Mouse (Mus musculus) forebrain, postnatal 0 days (tissue): ENCODE results near the gene Gpr1. TPM values are rescaled to one million over a fixed set of nuclear protein-coding genes. Genes with fewer than 3 reads are reported as not detected.
A peak's percentile ranks its signal among the peaks of the same experiment; 100 is the strongest.
"Not testable (repeated sequence)": the region's sequence is repeated elsewhere in the genome, so short reads cannot be mapped to it uniquely, and the experiment has no call there.

Source experiments
- ATAC-seq: fragments of 200-750 bp; cut with Nextera tagmentation; 2 replicates; pipeline ENCODE4 v1.8.0; 2017; ENCODE audit warnings: mild to moderate bottlenecking, moderate library complexity
- DNase-seq: peaks from one replicate; pipeline ENCODE4 v3.0.0-alpha.2; 2015
- H3K27ac ChIP-seq: fragments of 300-500 bp; sonication (generic); 2 replicates; pipeline ENCODE4 v1.5.1; 2014; ENCODE audit warnings: low read depth, mild to moderate bottlenecking, antibody characterized with exemption, low read length, moderate library complexity, mixed read lengths
- H3K27me3 ChIP-seq: fragments of 300-500 bp; sonication (generic); 2 replicates; pipeline ENCODE4 v1.6.1; 2014; ENCODE audit warnings: mild to moderate bottlenecking, low read length, mixed read lengths; ENCODE audit not compliant: insufficient read depth
- H3K36me3 ChIP-seq: fragments of 300-500 bp; sonication (generic); 2 replicates; pipeline ENCODE4 v1.6.1; 2014; ENCODE audit warnings: mild to moderate bottlenecking, moderate library complexity; ENCODE audit not compliant: insufficient read depth
- H3K4me1 ChIP-seq: fragments of 300-500 bp; sonication (generic); 2 replicates; pipeline ENCODE4 v1.6.1; 2014; ENCODE audit warnings: antibody characterized with exemption; ENCODE audit not compliant: insufficient read depth
- H3K4me2 ChIP-seq: fragments of 300-500 bp; sonication (generic); 2 replicates; pipeline ENCODE4 v1.6.1; 2014; ENCODE audit warnings: low read depth, mild to moderate bottlenecking, moderate library complexity
- H3K4me3 ChIP-seq: fragments of 300-500 bp; sonication (generic); 2 replicates; pipeline ENCODE4 v1.5.1; 2014; ENCODE audit warnings: low read depth, low read length, mixed read lengths
- H3K9ac ChIP-seq: fragments of 300-500 bp; sonication (generic); 2 replicates; pipeline ENCODE4 v1.6.1; 2014; ENCODE audit warnings: mild to moderate bottlenecking
- H3K9me3 ChIP-seq: fragments of 300-500 bp; sonication (generic); 2 replicates; pipeline ENCODE4 v1.6.1; 2016; ENCODE audit warnings: low read length
- CTCF ChIP-seq: sonication (generic); IDR thresholded peaks from 2 replicates; pipeline ENCODE4 v1.5.1; 2016; ENCODE audit warnings: antibody characterized with exemption, control low read depth, low read depth
- WGBS: fragments of 180-500 bp; shearing (Covaris S2); extraction: QIAGEN DNeasy Blood & Tissue Kit; methylation state at CpG from one replicate; pipeline ENCODE4 v1.1.7; 2014; 5-methylcytosine and 5-hydroxymethylcytosine counted together
- polyA plus RNA-seq: library from polyadenylated mRNA; unstranded; fragments of >200 nt; fragmentation: Nextera tagmentation; extraction: Ambion mirVana; gene quantifications from 2 replicates; pipeline ENCODE4 v1.2.1, GENCODE M21; 2015
- total RNA-seq: library from RNA; depleted of rRNA; stranded (reverse); fragments of >200 nt; gene quantifications from 2 replicates; pipeline ENCODE4 v1.2.3, GENCODE M21; 2014

Gene Gpr1
- total and polyA plus RNA-seq, 2 experiments from 2014 or later = 0.45 to 0.95 TPM

DNA sequence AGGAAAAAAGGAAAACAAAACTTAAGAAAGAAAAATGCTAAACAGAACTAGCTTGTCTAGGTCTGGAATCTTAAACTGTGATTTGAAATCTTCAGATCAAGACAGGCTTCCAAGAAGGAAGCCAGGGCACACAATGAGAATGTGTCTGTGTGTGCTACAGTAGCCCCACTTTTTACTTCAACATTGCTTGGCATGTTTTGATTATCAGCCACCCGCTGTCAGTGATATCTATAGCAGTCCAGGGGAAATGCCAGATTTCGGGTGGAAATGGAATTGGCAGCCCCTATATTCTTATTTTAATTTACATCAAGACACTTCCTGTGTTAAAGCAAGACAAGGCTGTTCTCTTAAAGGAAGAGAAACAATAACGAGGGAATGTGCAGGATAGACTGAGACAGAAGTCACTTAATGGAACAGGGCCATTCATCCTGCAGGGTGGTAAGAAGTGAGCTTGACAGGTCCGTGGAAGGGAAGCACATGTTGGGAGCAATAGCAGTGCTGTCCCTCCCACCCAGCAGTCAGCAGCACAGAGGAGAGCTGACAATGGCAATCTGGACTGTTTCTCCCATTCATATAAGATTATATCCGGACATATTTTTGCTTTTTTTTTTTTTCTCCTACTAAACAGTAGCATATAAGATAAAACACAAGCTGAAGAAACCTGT lies 18.4 kb downstream of the Gpr1 start:
- no peak overlapping the region for H3K9ac ChIP-seq
- H3K4me1 ChIP-seq = no peaks in the 10 kb centered on the region
- H3K9me3 ChIP-seq = no peaks in the 10 kb centered on the region
- H3K27me3 ChIP-seq = no peaks in the 10 kb centered on the region
- H3K27ac ChIP-seq = no peak overlapping the region
- H3K4me3 ChIP-seq = no peak overlapping the region
- no peak overlapping the region for H3K4me2 ChIP-seq
- DNase-seq = peak; percentile 54
- TF ChIP-seq CTCF = no peak
- H3K36me3 ChIP-seq = no peaks in the 10 kb centered on the region
- WGBS = 38% methylated on average over 5 of the region's 5 CpGs
- ATAC-seq = peak; percentile 91

GRCm38 (mm10) chr1:63192306-63193065 lies 21.9 kb downstream of the Gpr1 start:
- Histone ChIP-seq H3K36me3 (no peaks in the 10 kb centered on the region), H3K27ac (no peak overlapping the region), H3K4me2 (no peak overlapping the region), H3K4me1 (no peaks in the 10 kb centered on the region), H3K27me3 (no peaks in the 10 kb centered on the region), H3K9me3 (no peaks in the 10 kb centered on the region), H3K4me3 (no peak overlapping the region), H3K9ac (no peak overlapping the region)
- 91% methylated on average over 11 of the region's 11 CpGs for WGBS
- TF ChIP-seq CTCF = no peak
- no peak for DNase-seq
- ATAC-seq = no peak

DNA sequence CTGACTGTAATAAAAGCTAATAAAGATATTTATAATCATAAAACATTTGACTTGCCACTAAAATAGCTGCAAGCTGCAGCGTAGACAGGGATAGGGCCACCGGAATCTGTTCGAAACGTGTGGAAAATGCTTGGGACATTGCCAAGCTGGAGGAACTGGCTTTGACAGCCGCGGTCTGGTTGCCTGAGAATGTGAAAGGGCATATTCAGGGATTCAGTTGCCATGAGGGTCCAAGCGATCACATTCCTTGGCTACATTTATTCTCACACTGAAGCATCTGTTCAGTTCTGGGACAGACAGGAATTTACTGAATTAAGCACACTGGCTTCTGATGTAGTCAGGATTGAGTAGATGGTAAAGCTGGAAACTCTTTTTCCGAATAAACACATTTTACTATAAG lies 23.5 kb downstream of the Gpr1 start:
- ATAC-seq = peak; percentile 78
- no peak for TF ChIP-seq CTCF
- WGBS = 32% methylated on average over 8 of the region's 8 CpGs

DNA sequence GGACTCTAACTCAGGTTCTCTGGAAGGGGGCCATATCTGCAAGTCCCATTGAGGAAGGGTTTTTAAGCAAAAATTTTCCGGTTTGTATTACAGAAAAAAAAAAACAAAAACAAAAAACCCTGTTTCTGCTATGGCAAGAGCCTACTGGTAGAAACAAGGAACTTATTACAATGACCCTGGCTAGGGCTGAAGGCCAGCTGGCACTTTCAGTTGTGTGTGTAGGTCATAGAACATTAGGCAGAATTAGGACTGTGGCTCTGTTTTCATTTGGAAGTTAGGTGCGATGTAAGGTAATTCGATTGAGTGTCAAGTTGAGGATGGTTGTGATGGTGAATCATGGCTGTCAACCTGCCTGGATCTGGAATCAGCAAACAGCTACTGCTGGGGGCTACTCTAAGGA lies 25.8 kb downstream of the Gpr1 start:
- H3K27me3 ChIP-seq = no peaks in the 10 kb centered on the region
- no peak overlapping the region for H3K4me2 ChIP-seq
- no peak for TF ChIP-seq CTCF
- no peaks in the 10 kb centered on the region for H3K4me1 ChIP-seq
- ATAC-seq (no peak), DNase-seq (no peak)
- no peaks in the 10 kb centered on the region for H3K9me3 ChIP-seq
- no peak overlapping the region for H3K9ac ChIP-seq
- 84% methylated on average over 3 of the region's 3 CpGs for WGBS
- H3K4me3 ChIP-seq = no peak overlapping the region
- H3K36me3 ChIP-seq = no peaks in the 10 kb centered on the region
- no peak overlapping the region for H3K27ac ChIP-seq

More for the DNA sequence above, 23.5 kb downstream of the Gpr1 start:
- Histone ChIP-seq H3K36me3 (no peaks in the 10 kb centered on the region), H3K27ac (no peak overlapping the region), H3K9me3 (no peaks in the 10 kb centered on the region), H3K27me3 (no peaks in the 10 kb centered on the region), H3K4me2 (no peak overlapping the region), H3K9ac (no peak overlapping the region), H3K4me1 (no peaks in the 10 kb centered on the region), H3K4me3 (no peak overlapping the region)
- DNase-seq = peak; percentile 65

DNA sequence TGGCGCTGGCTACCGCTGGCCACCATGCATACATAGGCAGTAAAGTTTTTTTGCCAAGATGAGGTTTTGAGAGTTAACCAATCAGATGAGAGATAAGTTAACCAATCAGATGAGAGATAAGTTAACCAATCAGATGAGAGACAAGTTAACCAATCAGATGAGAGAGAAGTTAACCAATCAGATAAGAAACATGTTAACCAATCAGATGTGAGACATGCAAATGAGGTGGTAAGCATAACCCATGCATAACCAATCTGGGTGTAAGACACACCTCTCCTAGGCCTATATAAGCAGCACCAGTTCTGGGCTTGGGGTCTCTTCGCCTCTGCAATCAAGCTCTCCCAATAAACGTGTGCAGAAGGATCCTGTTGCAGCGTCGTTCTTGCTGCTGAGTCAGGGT lies 28.9 kb downstream of the Gpr1 start:
- not testable (repeated sequence) for H3K9ac ChIP-seq, H3K9me3 ChIP-seq, H3K27me3 ChIP-seq, H3K4me1 ChIP-seq, H3K27ac ChIP-seq, H3K36me3 ChIP-seq, H3K4me3 ChIP-seq, ATAC-seq, H3K4me2 ChIP-seq, DNase-seq
- 99% methylated on average over 6 of the region's 6 CpGs for WGBS

DNA sequence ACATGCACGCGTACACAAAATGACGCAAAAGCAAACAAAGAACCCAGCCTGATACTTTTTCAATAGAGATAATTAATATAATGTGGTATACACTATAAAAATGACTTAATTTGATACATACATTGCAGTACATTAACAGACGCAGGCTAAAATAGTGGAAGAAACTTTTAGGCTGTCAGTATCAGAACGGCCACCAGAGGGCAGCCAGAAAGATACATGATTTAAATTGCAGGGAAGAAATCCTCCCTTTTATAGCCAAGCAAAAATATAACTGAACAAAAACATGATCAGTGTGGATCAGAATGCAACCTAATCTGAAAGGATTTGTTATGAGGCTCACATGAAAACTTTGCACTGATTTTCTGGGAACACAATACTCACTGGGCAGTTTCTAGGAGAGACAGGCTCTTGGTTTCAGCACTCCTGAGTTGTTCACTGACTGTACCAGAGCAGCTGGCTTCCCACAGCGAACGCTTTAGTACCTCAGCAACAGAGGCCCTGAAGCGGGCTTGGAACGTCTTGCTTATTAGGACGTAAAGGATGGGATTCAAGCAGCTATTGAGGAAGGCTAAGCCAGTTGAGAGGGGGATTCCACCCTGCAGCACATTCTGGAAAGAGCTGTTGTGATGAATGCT lies 31.6 kb downstream of the Gpr1 start:
- H3K9me3 ChIP-seq = no peaks in the 10 kb centered on the region
- no peaks in the 10 kb centered on the region for H3K27me3 ChIP-seq
- H3K4me1 ChIP-seq = peaks cover 13% of the 10 kb centered on the region
- peak; percentile 84 for TF ChIP-seq CTCF
- peak; percentile 87 for DNase-seq
- H3K36me3 ChIP-seq = peaks cover 16% of the 10 kb centered on the region; the same call in 1 of the 2 replicates
- 55% methylated on average over 10 of the region's 10 CpGs for WGBS
- H3K9ac ChIP-seq = no peak overlapping the region
- peak overlapping the region; percentile 47; the same call in 1 of the 2 replicates for H3K27ac ChIP-seq
- peak; percentile 12; the same call in 1 of the 2 replicates for ATAC-seq
- no peak overlapping the region for H3K4me3 ChIP-seq
- H3K4me2 ChIP-seq = no peak overlapping the region

DNA sequence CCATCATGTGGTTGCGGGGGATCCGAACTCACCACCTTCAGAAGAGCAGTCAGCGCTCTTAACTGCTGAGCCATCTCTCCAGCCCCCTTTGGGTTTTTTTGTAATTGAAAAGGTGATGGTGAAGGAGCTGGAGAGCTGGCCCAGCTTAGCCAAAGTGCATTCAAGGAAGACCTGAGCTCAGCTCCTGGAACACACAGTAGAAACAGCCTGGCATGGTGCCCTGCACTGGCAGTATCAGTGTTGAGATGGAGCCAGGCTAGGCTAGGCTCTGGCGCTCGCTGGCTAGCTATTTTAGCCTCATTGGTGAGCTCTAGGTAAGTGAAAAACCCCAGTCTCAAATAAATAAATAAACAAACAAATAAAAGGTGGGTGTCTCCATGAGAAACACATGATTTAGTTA lies 32.1 kb downstream of the Gpr1 start:
- H3K36me3 ChIP-seq = peaks cover 16% of the 10 kb centered on the region; the same call in 1 of the 2 replicates
- ATAC-seq (no peak), DNase-seq (peak; percentile 20)
- H3K4me2 ChIP-seq = no peak overlapping the region
- H3K4me3 ChIP-seq = no peak overlapping the region
- 68% methylated on average over 5 of the region's 5 CpGs for WGBS
- H3K9me3 ChIP-seq = no peaks in the 10 kb centered on the region
- H3K4me1 ChIP-seq = peaks cover 15% of the 10 kb centered on the region
- no peak overlapping the region for H3K27ac ChIP-seq
- no peaks in the 10 kb centered on the region for H3K27me3 ChIP-seq
- TF ChIP-seq CTCF = no peak
- no peak overlapping the region for H3K9ac ChIP-seq
